ENCODE assay signal across 8 mouse cellular contexts in the genomic region with DNA sequence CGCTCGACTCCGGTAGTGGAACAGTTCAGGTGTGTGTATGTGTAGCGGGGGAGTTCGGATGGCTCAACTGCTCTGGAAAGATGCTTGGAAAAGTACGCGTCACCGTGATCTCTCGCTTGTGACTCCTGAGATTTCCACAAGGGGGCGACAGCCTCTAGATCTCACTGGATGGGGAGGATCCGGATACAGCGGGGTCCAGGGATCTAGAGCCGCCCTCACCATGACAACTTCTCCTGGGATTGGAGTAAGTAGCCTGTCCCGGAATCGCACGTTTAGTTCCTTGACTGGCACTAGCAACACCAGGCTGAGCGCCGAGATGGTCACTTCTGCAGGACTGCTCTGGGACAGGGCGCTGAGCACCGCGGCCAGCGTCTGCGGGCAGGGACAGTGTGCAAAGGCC. TPM values are rescaled to one million over a fixed set of nuclear protein-coding genes. Genes with fewer than 3 reads are reported as not detected.
DNase-seq lines count a peak whose midpoint lies in the region; ATAC-seq and TF ChIP-seq lines count a peak whose summit lies in the region.

No protein-coding gene starts in this region.

- H3K9me3 ChIP-seq in ES-Bruce4 (replicated peaks; ENCODE audit: control insufficient read depth, insufficient read depth, low read length, poor library complexity, severe bottlenecking) = no peaks in the 10 kb centered on the region
- no peaks in the 10 kb centered on the region for H3K9me3 ChIP-seq in heart, embryonic 11.5 days (replicated peaks; ENCODE audit: control insufficient read depth, low read length)
- H3K9me3 ChIP-seq in liver, embryonic 12.5 days (replicated peaks) = no peaks in the 10 kb centered on the region

- no peak for ATAC-seq in heart, embryonic 11.5 days (replicated peaks; ENCODE audit: insufficient number of reproducible peaks, low FRiP score, low TSS enrichment)
- ATAC-seq in liver, embryonic 12.5 days = peak; percentile 46

- peak overlapping the region; percentile 58 for H3K4me2 ChIP-seq in heart, embryonic 11.5 days
- peak overlapping the region; percentile 72 for H3K4me2 ChIP-seq in liver, embryonic 12.5 days
- H3K4me2 ChIP-seq in myocyte (ENCODE audit: low read depth) = peak overlapping the region; percentile 73

- peaks cover 4% of the 10 kb centered on the region for H3K4me1 ChIP-seq in ES-Bruce4 (ENCODE audit: control insufficient read depth, insufficient read depth, low read length)
- H3K4me1 ChIP-seq in embryonic fibroblast, embryonic 13.5 days (ENCODE audit: control insufficient read depth, insufficient read depth, low read length) = 0 out of 2 replicates have a peak, but pooled peaks cover 4% of the 10 kb centered on the region
- H3K4me1 ChIP-seq in heart, embryonic 11.5 days (ENCODE audit: control insufficient read depth, insufficient read depth, low read length) = peaks cover 22% of the 10 kb centered on the region
- peaks cover 45% of the 10 kb centered on the region for H3K4me1 ChIP-seq in liver, embryonic 12.5 days

- H3K36me3 ChIP-seq in ES-Bruce4 (ENCODE audit: control insufficient read depth, insufficient read depth, low read length, poor library complexity, severe bottlenecking) (no peaks in the 10 kb centered on the region), myocyte (ENCODE audit: control insufficient read depth, insufficient read depth) (no peaks in the 10 kb centered on the region)
- no peaks in the 10 kb centered on the region for H3K36me3 ChIP-seq in heart, embryonic 11.5 days (ENCODE audit: control insufficient read depth, insufficient read depth, low read length)
- H3K36me3 ChIP-seq in liver, embryonic 12.5 days = 0 out of 2 replicates have a peak, but pooled peaks cover 2% of the 10 kb centered on the region

- H3ac ChIP-seq in myocyte (ENCODE audit: control insufficient read depth, insufficient read length) = no peak overlapping the region

- peak; percentile 85 for TF ChIP-seq CTCF in ES-Bruce4 (IDR thresholded peaks at IDR 0.05; ENCODE audit: low read depth, low read length)
- TF ChIP-seq CTCF in embryonic fibroblast, embryonic 13.5 days (IDR thresholded peaks at IDR 0.05; ENCODE audit: borderline replicate concordance, insufficient read depth, low read length) = peak; percentile 39; the same call in 1 of the 2 replicates

- H3K4me3 ChIP-seq in ES-Bruce4 (ENCODE audit: low read depth, low read length) (peak overlapping the region; percentile 50), myocyte (peak overlapping the region; percentile 18)
- no peak overlapping the region for H3K4me3 ChIP-seq in embryonic fibroblast, embryonic 13.5 days (ENCODE audit: insufficient read depth, low read length)
- H3K4me3 ChIP-seq in heart, embryonic 11.5 days (ENCODE audit: low read depth, low read length) = peak overlapping the region; percentile 34
- peak overlapping the region; percentile 47 for H3K4me3 ChIP-seq in liver, embryonic 12.5 days

- peak; percentile 91 for DNase-seq in brain, adult 2 months (ENCODE audit: low read depth, low spot score)
- peak; percentile 74 for DNase-seq in kidney, adult 9 months
- DNase-seq in testis, postnatal 14 days (ENCODE audit: low spot score) = peak; percentile 62

- TF ChIP-seq POLR2A in ES-Bruce4 (IDR thresholded peaks at IDR 0.05; ENCODE audit: insufficient read depth, low read length) = no peak
- TF ChIP-seq POLR2A in embryonic fibroblast, embryonic 13.5 days (IDR thresholded peaks at IDR 0.05; ENCODE audit: low read depth, low read length) = peak; percentile 48; the same call in 1 of the 2 replicates
- TF ChIP-seq POLR2A in myocyte (IDR thresholded peaks at IDR 0.05; ENCODE audit: insufficient read length, low read depth) = no peak

- no peaks in the 10 kb centered on the region; the same call in 1 of the 2 replicates for H3K27me3 ChIP-seq in ES-Bruce4 (ENCODE audit: control insufficient read depth, insufficient read depth, low read length, poor library complexity, severe bottlenecking)
- peaks cover 60% of the 10 kb centered on the region for H3K27me3 ChIP-seq in heart, embryonic 11.5 days (ENCODE audit: control insufficient read depth, insufficient read depth, low read length)
- peaks cover 85% of the 10 kb centered on the region for H3K27me3 ChIP-seq in liver, embryonic 12.5 days (replicated peaks)
- H3K27me3 ChIP-seq in myocyte (ENCODE audit: control insufficient read depth, insufficient read depth, insufficient read length) = no peaks in the 10 kb centered on the region

- H3K79me2 ChIP-seq in myocyte (ENCODE audit: control insufficient read depth, insufficient read depth) = no peaks in the 10 kb centered on the region

- no peak; the same call in 1 of the 2 replicates for TF ChIP-seq EP300 in ES-Bruce4 (IDR thresholded peaks at IDR 0.05; ENCODE audit: insufficient read depth, low read depth, low read length)

- WGBS in heart, embryonic 11.5 days (ENCODE audit: insufficient replicate concordance) = 2% methylated on average over 23 of the region's 23 CpGs
- under 1% methylated on average over 23 of the region's 23 CpGs for WGBS in liver, embryonic 12.5 days (ENCODE audit: insufficient replicate concordance)

- H3K27ac ChIP-seq in ES-Bruce4 (ENCODE audit: insufficient read depth, low read length) = no peak overlapping the region
- H3K27ac ChIP-seq in embryonic fibroblast, embryonic 13.5 days (ENCODE audit: insufficient read depth, low read length) = no peak overlapping the region
- H3K27ac ChIP-seq in heart, embryonic 11.5 days (ENCODE audit: low read depth, low read length) = no peak overlapping the region
- no peak overlapping the region for H3K27ac ChIP-seq in liver, embryonic 12.5 days

- H3K9ac ChIP-seq in ES-Bruce4 (ENCODE audit: low read depth, poor library complexity, severe bottlenecking) = no peak overlapping the region; the same call in 1 of the 2 replicates
- H3K9ac ChIP-seq in heart, embryonic 11.5 days (ENCODE audit: low read depth, low read length) = peak overlapping the region; percentile 31; the same call in 1 of the 2 replicates
- peak overlapping the region; percentile 45 for H3K9ac ChIP-seq in liver, embryonic 12.5 days

TF ChIP-seq in myocyte, 11 proteins besides CTCF, POLR2A, EP300 and RAD21:
- TF ChIP-seq MYOG (IDR thresholded peaks at IDR 0.05; ENCODE audit: control insufficient read depth in 1 of 3, insufficient read depth in 1 of 3, insufficient read length in 2 of 3, low read depth in 2 of 3) (no peak), MYOD1 (IDR thresholded peaks at IDR 0.05; ENCODE audit: control insufficient read depth in 1 of 3, insufficient read length in 2 of 3, low read depth in 2 of 3) (no peak), TCF3 (IDR thresholded peaks at IDR 0.05; ENCODE audit: insufficient read length, low read depth) (no peak), E2F4 (IDR thresholded peaks at IDR 0.05; ENCODE audit: insufficient read depth) (no peak), TCF12 (IDR thresholded peaks at IDR 0.05; ENCODE audit: insufficient read depth, poor library complexity, severe bottlenecking) (no peak), POLR2AphosphoS2 (IDR thresholded peaks at IDR 0.05; ENCODE audit: insufficient read length, low read depth) (no peak), MAX (IDR thresholded peaks at IDR 0.05; ENCODE audit: low read depth) (no peak), CEBPB (IDR thresholded peaks at IDR 0.05; ENCODE audit: insufficient read depth, poor library complexity, severe bottlenecking) (no peak)

RNA-seq across cellular contexts. Expression of gene Slc26a10, which starts 2.7 kb away (rescaled TPM):
- 24.6 and 35.2 TPM in 2 replicates for polyA plus RNA-seq in ES-Bruce4 (2011; ENCODE audit: insufficient read depth, insufficient read length, low read depth, missing spikeins)
- 2.2 and 2.8 TPM in 2 replicates for polyA plus RNA-seq in embryonic fibroblast, embryonic 13.5 days (2011; ENCODE audit: insufficient read length, low read depth, missing spikeins)
- polyA plus RNA-seq in heart, embryonic 11.5 days (2014; fragmentation: Nextera tagmentation; extraction: Ambion mirVana) = 8.4 and 11.8 TPM in 2 replicates
- 3.0 and 3.6 TPM in 2 replicates for polyA plus RNA-seq in liver, embryonic 12.5 days (2016; fragmentation: Nextera tagmentation; extraction: Ambion mirVana)
- 1.3 TPM for polyA plus RNA-seq in myocyte (2012; fragmentation: generic; extraction: Trizol)

RNA-seq across cellular contexts. Expression of gene Arhgef25, which starts 12.2 kb away (rescaled TPM):
- polyA plus RNA-seq in ES-Bruce4 (2011; ENCODE audit: insufficient read depth, insufficient read length, low read depth, missing spikeins) (50.9 and 54.3 TPM in 2 replicates), myocyte (2012; fragmentation: generic; extraction: Trizol) (25.3 TPM)
- polyA plus RNA-seq in embryonic fibroblast, embryonic 13.5 days (2011; ENCODE audit: insufficient read length, low read depth, missing spikeins) = 187 TPM in 2 replicates
- polyA plus RNA-seq in heart, embryonic 11.5 days (2014; fragmentation: Nextera tagmentation; extraction: Ambion mirVana) = 17.9 and 18.0 TPM in 2 replicates
- polyA plus RNA-seq in liver, embryonic 12.5 days (2016; fragmentation: Nextera tagmentation; extraction: Ambion mirVana) = 14.3 and 17.4 TPM in 2 replicates

RNA-seq across cellular contexts. Expression of gene B4galnt1, which starts 12.7 kb away (rescaled TPM):
- polyA plus RNA-seq in ES-Bruce4 (2011; ENCODE audit: insufficient read depth, insufficient read length, low read depth, missing spikeins) (7.7 and 9.5 TPM in 2 replicates), myocyte (2012; fragmentation: generic; extraction: Trizol) (12.4 TPM)
- 28.3 and 39.3 TPM in 2 replicates for polyA plus RNA-seq in embryonic fibroblast, embryonic 13.5 days (2011; ENCODE audit: insufficient read length, low read depth, missing spikeins)
- polyA plus RNA-seq in heart, embryonic 11.5 days (2014; fragmentation: Nextera tagmentation; extraction: Ambion mirVana) = 1.6 and 1.8 TPM in 2 replicates
- polyA plus RNA-seq in liver, embryonic 12.5 days (2016; fragmentation: Nextera tagmentation; extraction: Ambion mirVana) = 12.6 TPM in 2 replicates

RNA-seq across cellular contexts. Expression of gene Dtx3, which starts 17.8 kb away (rescaled TPM):
- polyA plus RNA-seq in ES-Bruce4 (2011; ENCODE audit: insufficient read depth, insufficient read length, low read depth, missing spikeins) (49.8 and 50.8 TPM in 2 replicates), myocyte (2012; fragmentation: generic; extraction: Trizol) (42.4 TPM)
- 62.3 and 82.0 TPM in 2 replicates for polyA plus RNA-seq in embryonic fibroblast, embryonic 13.5 days (2011; ENCODE audit: insufficient read length, low read depth, missing spikeins)
- 82.3 and 83.0 TPM in 2 replicates for polyA plus RNA-seq in heart, embryonic 11.5 days (2014; fragmentation: Nextera tagmentation; extraction: Ambion mirVana)
- 33.2 and 36.9 TPM in 2 replicates for polyA plus RNA-seq in liver, embryonic 12.5 days (2016; fragmentation: Nextera tagmentation; extraction: Ambion mirVana)

RNA-seq across cellular contexts. Expression of gene Pip4k2c, which starts 33.7 kb away (rescaled TPM):
- polyA plus RNA-seq in ES-Bruce4 (2011; ENCODE audit: insufficient read depth, insufficient read length, low read depth, missing spikeins) (36.7 and 39.2 TPM in 2 replicates), myocyte (2012; fragmentation: generic; extraction: Trizol) (22.5 TPM)
- 24.3 and 25.2 TPM in 2 replicates for polyA plus RNA-seq in embryonic fibroblast, embryonic 13.5 days (2011; ENCODE audit: insufficient read length, low read depth, missing spikeins)
- polyA plus RNA-seq in heart, embryonic 11.5 days (2014; fragmentation: Nextera tagmentation; extraction: Ambion mirVana) = 20.8 and 21.5 TPM in 2 replicates
- polyA plus RNA-seq in liver, embryonic 12.5 days (2016; fragmentation: Nextera tagmentation; extraction: Ambion mirVana) = 44.7 and 50.0 TPM in 2 replicates
